Mouse (Mus musculus) embryonic facial prominence, embryonic 14.5 days (tissue): ENCODE data around the gene Supt4a. TPM values are rescaled to one million over a fixed set of nuclear protein-coding genes. Genes with fewer than 3 reads are reported as not detected.

Source experiments
- ATAC-seq: fragments of 200-750 bp; cut with Nextera tagmentation; 2 replicates; pipeline ENCODE4 v1.8.0; 2017; ENCODE audit warnings: low read depth, moderate number of reproducible peaks, moderate TSS enrichment
- DNase-seq: peaks from one replicate; pipeline ENCODE4 v3.0.0-alpha.2; 2015; ENCODE audit warnings: low spot score
- H3K27ac ChIP-seq: fragments of 300-500 bp; sonication (generic); replicated peaks from 2 replicates; pipeline ENCODE4 v1.5.1; 2014; ENCODE audit warnings: low read depth, mild to moderate bottlenecking, low read length, moderate library complexity
- H3K27me3 ChIP-seq: fragments of 300-500 bp; sonication (generic); replicated peaks from 2 replicates; pipeline ENCODE4 v1.6.1; 2014; ENCODE audit warnings: low read length; ENCODE audit not compliant: control insufficient read depth, insufficient read depth
- H3K36me3 ChIP-seq: fragments of 300-500 bp; sonication (generic); 2 replicates; pipeline ENCODE4 v1.6.1; 2014; ENCODE audit warnings: low read length, mixed read lengths; ENCODE audit not compliant: control insufficient read depth, insufficient read depth
- H3K4me1 ChIP-seq: fragments of 300-500 bp; sonication (generic); 2 replicates; pipeline ENCODE4 v1.6.1; 2014; ENCODE audit warnings: antibody characterized with exemption, low read length; ENCODE audit not compliant: control insufficient read depth, insufficient read depth
- H3K4me2 ChIP-seq: fragments of 300-500 bp; sonication (generic); 2 replicates; pipeline ENCODE4 v1.6.1; 2014; ENCODE audit warnings: low read depth, mild to moderate bottlenecking, low read length, moderate library complexity, mixed read lengths
- H3K4me3 ChIP-seq: fragments of 300-500 bp; sonication (generic); 2 replicates; pipeline ENCODE4 v1.5.1; 2014; ENCODE audit warnings: low read depth, mild to moderate bottlenecking, low read length
- H3K9ac ChIP-seq: fragments of 300-500 bp; sonication (generic); 2 replicates; pipeline ENCODE4 v1.6.1; 2014; ENCODE audit warnings: low read depth, mild to moderate bottlenecking, low read length, moderate library complexity, mixed read lengths
- H3K9me3 ChIP-seq: fragments of 300-500 bp; sonication (generic); 2 replicates; pipeline ENCODE4 v1.6.1; 2016; ENCODE audit warnings: low read length; ENCODE audit not compliant: control insufficient read depth
- WGBS: fragments of 180-500 bp; shearing (Covaris S2); extraction: QIAGEN DNeasy Blood & Tissue Kit; methylation state at CpG from one replicate; pipeline ENCODE4 v1.1.7; 2014; 5-methylcytosine and 5-hydroxymethylcytosine counted together
- polyA plus RNA-seq: library from polyadenylated mRNA; unstranded; fragments of >200 nt; fragmentation: Nextera tagmentation; extraction: Ambion mirVana; gene quantifications from 2 replicates; pipeline ENCODE4 v1.2.1, GENCODE M21; 2014

The Supt4a gene
- 146 and 153 TPM in 2 replicates for polyA plus RNA-seq

- Histone ChIP-seq H3K27ac (peak within 1 kb of the TSS; percentile 95), H3K36me3 (peaks cover 31% of the 10 kb centered on the region), H3K9me3 (no peaks in the 10 kb centered on the region), H3K4me1 (peaks cover 9% of the 10 kb centered on the region; the same call in 1 of the 2 replicates), H3K4me3 (peak within 1 kb of the TSS; percentile 69), H3K4me2 (peak within 1 kb of the TSS; percentile 94), H3K27me3 (no peaks in the 10 kb centered on the region), H3K9ac (peak within 1 kb of the TSS; percentile 75)
- ATAC-seq = peak; percentile 95
- 0% methylated on average over 21 of the region's 57 CpGs for WGBS
- peak; percentile 97 for DNase-seq
Observed at GRCm38 (mm10) chr11:87737175-87737740, at the start of gene Supt4a. Gene Supt4a (plus strand): TSS chr11:87737552.

DNA sequence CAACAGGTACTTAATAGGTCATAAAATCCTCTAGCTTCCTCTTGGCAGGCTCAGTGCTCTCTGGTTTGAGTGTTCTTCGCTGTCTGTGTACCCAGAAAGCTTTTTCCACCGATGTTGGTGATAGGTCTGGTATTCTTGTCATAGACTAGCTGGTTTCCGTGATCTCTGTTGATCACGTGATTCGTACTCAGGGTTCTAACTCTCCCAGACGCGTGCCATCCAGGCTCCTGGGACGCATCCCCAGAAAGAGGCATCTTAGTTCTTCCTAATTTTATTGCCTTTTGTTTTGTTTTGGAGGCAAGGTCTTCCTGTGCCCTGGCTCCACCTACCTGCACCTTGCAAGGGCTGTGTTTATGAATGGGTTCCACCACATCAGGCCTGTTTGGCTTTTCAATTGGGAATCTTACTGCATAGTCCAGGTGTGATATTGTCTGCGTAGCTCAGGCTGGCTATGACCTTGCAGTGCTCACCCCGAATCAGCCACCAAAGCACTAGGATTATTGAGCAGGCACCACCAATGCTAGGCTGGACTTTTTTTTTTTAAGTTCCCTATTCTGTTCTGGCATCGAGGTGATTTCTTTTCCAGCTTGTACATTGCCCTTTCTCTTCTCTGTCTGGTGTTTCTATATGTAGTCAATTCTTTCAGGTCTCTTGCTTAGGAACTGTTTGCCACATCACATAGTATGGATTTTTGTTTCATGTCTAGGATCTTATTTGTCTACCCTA, 48.7 kb upstream of the Supt4a start:
- Histone ChIP-seq H3K36me3 (no peaks in the 10 kb centered on the region), H3K4me3 (no peak overlapping the region), H3K9me3 (no peaks in the 10 kb centered on the region), H3K27me3 (no peaks in the 10 kb centered on the region), H3K4me2 (no peak overlapping the region), H3K9ac (no peak overlapping the region), H3K27ac (no peak overlapping the region), H3K4me1 (peaks cover 9% of the 10 kb centered on the region)
- 85% methylated on average over 11 of the region's 11 CpGs for WGBS
- DNase-seq (no peak), ATAC-seq (no peak)

GRCm38 (mm10) chr11:87689402-87689808, 47.9 kb upstream of the Supt4a start:
- H3K36me3 ChIP-seq = no peaks in the 10 kb centered on the region
- H3K4me2 ChIP-seq = peak overlapping the region; percentile 3; the same call in 1 of the 2 replicates
- H3K27me3 ChIP-seq = no peaks in the 10 kb centered on the region
- DNase-seq (peak; percentile 94), ATAC-seq (peak; percentile 93)
- H3K4me3 ChIP-seq = no peak overlapping the region
- no peak overlapping the region for H3K9ac ChIP-seq
- no peaks in the 10 kb centered on the region for H3K9me3 ChIP-seq
- no peak overlapping the region for H3K27ac ChIP-seq
- WGBS = 8% methylated on average over 7 of the region's 7 CpGs
- H3K4me1 ChIP-seq = peaks cover 9% of the 10 kb centered on the region

- DNase-seq (no peak), ATAC-seq (no peak)
- H3K4me1 ChIP-seq = peaks cover 9% of the 10 kb centered on the region
- H3K4me2 ChIP-seq = peak overlapping the region; percentile 3; the same call in 1 of the 2 replicates
- no peak overlapping the region for H3K4me3 ChIP-seq
- no peaks in the 10 kb centered on the region for H3K36me3 ChIP-seq
- H3K27me3 ChIP-seq = no peaks in the 10 kb centered on the region
- H3K9me3 ChIP-seq = no peaks in the 10 kb centered on the region
- H3K9ac ChIP-seq = no peak overlapping the region
- H3K27ac ChIP-seq = 0 out of 2 replicates have a peak overlapping the region, but pooled peaks have one; percentile 39
- WGBS = 65% methylated on average over 16 of the region's 16 CpGs
Observed at GRCm38 (mm10) chr11:87690054-87690740, 47.2 kb upstream of the Supt4a start.

GRCm38 (mm10) chr11:87697131-87697682, 40.1 kb upstream of the Supt4a start:
- Histone ChIP-seq H3K9me3 (no peaks in the 10 kb centered on the region), H3K36me3 (no peaks in the 10 kb centered on the region), H3K4me1 (no peaks in the 10 kb centered on the region), H3K9ac (no peak overlapping the region), H3K4me2 (no peak overlapping the region), H3K27me3 (no peaks in the 10 kb centered on the region), H3K4me3 (no peak overlapping the region), H3K27ac (no peak overlapping the region)
- DNase-seq = no peak
- no peak for ATAC-seq
- 77% methylated on average over 14 of the region's 14 CpGs for WGBS

DNA sequence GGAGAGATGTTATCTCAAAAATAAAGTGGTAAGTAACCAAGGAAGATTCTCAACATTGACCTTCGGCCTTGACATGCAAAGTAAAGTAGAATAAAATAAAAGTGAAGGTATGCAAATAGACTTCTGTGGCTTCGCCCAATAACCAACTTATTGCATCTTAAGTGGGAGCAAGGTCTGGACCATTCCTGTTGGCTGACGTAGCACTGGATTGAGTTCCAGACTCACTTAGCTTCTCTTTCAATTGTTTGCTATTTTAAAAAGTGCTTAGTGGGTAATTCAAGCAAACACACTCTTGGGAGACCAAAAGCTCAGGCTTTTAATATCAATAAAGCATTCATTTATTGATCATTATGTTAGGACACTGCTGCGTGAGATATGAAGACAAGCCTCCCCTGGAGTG, 39.2 kb upstream of the Supt4a start:
- H3K4me1 ChIP-seq = no peaks in the 10 kb centered on the region
- H3K4me2 ChIP-seq = no peak overlapping the region
- H3K9ac ChIP-seq = no peak overlapping the region
- H3K36me3 ChIP-seq = no peaks in the 10 kb centered on the region
- 82% methylated on average over 4 of the region's 4 CpGs for WGBS
- H3K4me3 ChIP-seq = no peak overlapping the region
- H3K27ac ChIP-seq = no peak overlapping the region
- ATAC-seq (no peak), DNase-seq (no peak)
- no peaks in the 10 kb centered on the region for H3K9me3 ChIP-seq
- no peaks in the 10 kb centered on the region for H3K27me3 ChIP-seq

- H3K27me3 ChIP-seq = no peaks in the 10 kb centered on the region
- ATAC-seq = no peak
- H3K9me3 ChIP-seq = no peaks in the 10 kb centered on the region
- no peak overlapping the region for H3K4me2 ChIP-seq
- H3K4me1 ChIP-seq = no peaks in the 10 kb centered on the region
- no peak for DNase-seq
- no peak overlapping the region for H3K9ac ChIP-seq
- no peak overlapping the region for H3K4me3 ChIP-seq
- 86% methylated on average over 6 of the region's 6 CpGs for WGBS
- H3K27ac ChIP-seq = no peak overlapping the region
- no peaks in the 10 kb centered on the region for H3K36me3 ChIP-seq
Observed at GRCm38 (mm10) chr11:87701108-87701507, 36.2 kb upstream of the Supt4a start.

GRCm38 (mm10) chr11:87701877-87702620, 35.3 kb upstream of the Supt4a start:
- Histone ChIP-seq H3K9me3 (no peaks in the 10 kb centered on the region), H3K4me3 (no peak overlapping the region), H3K27me3 (no peaks in the 10 kb centered on the region), H3K9ac (no peak overlapping the region), H3K36me3 (no peaks in the 10 kb centered on the region), H3K4me2 (no peak overlapping the region), H3K27ac (no peak overlapping the region), H3K4me1 (no peaks in the 10 kb centered on the region)
- WGBS = 75% methylated on average over 14 of the region's 14 CpGs
- no peak for ATAC-seq
- DNase-seq = no peak
